8 mouse cellular contexts compared by ENCODE assay signal in the genomic region with DNA sequence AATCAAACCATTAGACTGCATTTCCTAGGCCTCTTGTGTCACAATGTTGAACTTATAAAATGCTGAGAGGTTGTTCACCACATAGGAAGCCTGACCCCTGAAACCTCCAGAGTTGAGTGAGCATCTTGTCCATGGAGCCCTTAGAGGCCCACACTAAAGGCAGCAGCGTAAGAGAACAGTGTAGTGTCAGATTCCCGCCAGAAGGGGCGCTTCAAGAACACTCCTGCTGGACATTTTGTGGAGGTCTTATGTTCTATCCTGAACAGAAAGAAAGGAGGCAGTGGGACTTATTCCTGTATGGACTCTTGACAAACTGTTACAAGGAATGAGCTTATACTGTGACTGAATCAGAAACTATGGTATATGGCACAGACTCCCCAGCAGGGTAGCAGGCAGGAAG. TPM values are rescaled to one million over a fixed set of nuclear protein-coding genes. Genes with fewer than 3 reads are reported as not detected.
DNase-seq lines count a peak whose midpoint lies in the region; ATAC-seq lines count a peak whose summit lies in the region.

No protein-coding gene starts in this region.

- ATAC-seq in common myeloid progenitor, adult 5-6 weeks (replicated peaks; ENCODE audit: low read depth, poor library complexity, severe bottlenecking), result peak; percentile 42; the same call in 1 of the 2 replicates

- peak; percentile 39 for DNase-seq in gastrocnemius, adult 18-20 months (ENCODE audit: low spot score)
- DNase-seq in gastrocnemius, postnatal 4 days (ENCODE audit: low spot score in 2 of 2), result no peak
- peak; percentile 33 for DNase-seq in ovary, postnatal 14 days (ENCODE audit: low spot score)
- DNase-seq in ovary, postnatal 10 days (ENCODE audit: low spot score), result no peak
- peak; percentile 41 to 70 for DNase-seq in lung, adult 18-20 months
- DNase-seq in right cerebral cortex, postnatal 25 days, result no peak
- DNase-seq in left cerebral cortex, postnatal 36 days (ENCODE audit: low spot score in 2 of 2), result no peak

- intact Hi-C loops in left cerebral cortex, postnatal 36 days (cut with DNase I), result loop anchor here (5.0 kb wide), 2 partner anchors 102 to 197 kb away; no protein-coding TSS in a partner anchor

RNA-seq across cellular contexts. Expression of a gene that starts 10.0 kb away (rescaled TPM):
- total RNA-seq in gastrocnemius, adult 18-20 months (2021), result 1 to 10 TPM; 3.8 to 4.0 TPM
- total RNA-seq in gastrocnemius, postnatal 4 days (2021), result 10 to 100 TPM in 1 of 2 experiments, 1 to 10 TPM in 1; 8.1 to 11.4 TPM
- total RNA-seq in common myeloid progenitor, adult 5-6 weeks (2017), result 1.3 and 3.1 TPM in 2 replicates
- total RNA-seq in left cerebral cortex, postnatal 36 days (2021), result 10 to 100 TPM; 40.3 to 44.4 TPM

RNA-seq across cellular contexts. Expression of a gene that starts 20.7 kb away (rescaled TPM):
- 1 to 10 TPM; 3.5 to 4.1 TPM for total RNA-seq in gastrocnemius, adult 18-20 months (2021)
- 10 to 100 TPM; 20.2 TPM for total RNA-seq in gastrocnemius, postnatal 4 days (2021)
- 16.7 and 20.3 TPM in 2 replicates for total RNA-seq in common myeloid progenitor, adult 5-6 weeks (2017)
- 10 to 100 TPM; 21.6 to 22.9 TPM for total RNA-seq in left cerebral cortex, postnatal 36 days (2021)

RNA-seq across cellular contexts. Expression of a gene that starts 29.7 kb away (rescaled TPM):
- 1 to 10 TPM; 6.5 to 7.4 TPM for total RNA-seq in gastrocnemius, adult 18-20 months (2021)
- 100 to 1,000 TPM; 303 to 330 TPM for total RNA-seq in gastrocnemius, postnatal 4 days (2021)
- not detected in 2 replicates for total RNA-seq in common myeloid progenitor, adult 5-6 weeks (2017)
- total RNA-seq in left cerebral cortex, postnatal 36 days (2021), result 1 to 10 TPM; 2.6 to 3.3 TPM

Comparison
In these comparisons a context has a peak if more than half of its experiments do, and no peak if none do; other contexts are left out.
1. DNase-seq: peak in gastrocnemius, adult 18-20 months (single experiment), ovary, postnatal 14 days (single experiment) and lung, adult 18-20 months (2 of 2); none in gastrocnemius, postnatal 4 days (0 of 2), ovary, postnatal 10 days (single experiment), right cerebral cortex, postnatal 25 days (single experiment) and left cerebral cortex, postnatal 36 days (0 of 2).
2. RNA of a gene that starts 29.7 kb away (total RNA-seq): 303 to 330 TPM in gastrocnemius, postnatal 4 days; 6.5 to 7.4 TPM in gastrocnemius, adult 18-20 months, 2.6 to 3.3 TPM in left cerebral cortex, postnatal 36 days and not detected in common myeloid progenitor, adult 5-6 weeks; every median in the first group is over 10 times any median in the second.